Mouse (Mus musculus): Measurements from ENCODE around the gene Gdf15. TPM values are rescaled to one million over a fixed set of nuclear protein-coding genes. Genes with fewer than 3 reads are reported as not detected.

Gene Gdf15
- polyA plus RNA-seq, 1 experiment from 2014 or later, result 1.0 TPM

GRCm38 (mm10) chr8:70646369-70646768 is 14.1 kb upstream of the Gdf15 start:
- H3K9me3 ChIP-seq (replicated peaks), result no peaks in the 10 kb centered on the region
- H3K36me3 ChIP-seq, result peaks cover 16% of the 10 kb centered on the region
- H3K9ac ChIP-seq, result no peak overlapping the region
- WGBS, result 61% methylated on average over 6 of the region's 6 CpGs
- H3K27me3 ChIP-seq (replicated peaks), result no peaks in the 10 kb centered on the region
- H3K4me1 ChIP-seq (replicated peaks), result peaks cover 49% of the 10 kb centered on the region
- H3K27ac ChIP-seq (ENCODE audit: poor library complexity, severe bottlenecking), result no peak overlapping the region
- H3K4me2 ChIP-seq, result no peak overlapping the region
- H3K4me3 ChIP-seq, result no peak overlapping the region
- no peak for ATAC-seq (ENCODE audit: insufficient number of reproducible peaks, low FRiP score)

- H3K36me3 ChIP-seq, result peaks cover 9% of the 10 kb centered on the region
- H3K9me3 ChIP-seq (replicated peaks), result no peaks in the 10 kb centered on the region
- peaks cover 49% of the 10 kb centered on the region for H3K4me1 ChIP-seq (replicated peaks)
- H3K4me3 ChIP-seq, result no peak overlapping the region
- no peak for ATAC-seq (ENCODE audit: insufficient number of reproducible peaks, low FRiP score)
- no peak overlapping the region for H3K9ac ChIP-seq
- H3K27ac ChIP-seq (ENCODE audit: poor library complexity, severe bottlenecking), result no peak overlapping the region
- 66% methylated on average over 17 of the region's 17 CpGs for WGBS
- no peaks in the 10 kb centered on the region for H3K27me3 ChIP-seq (replicated peaks)
- H3K4me2 ChIP-seq, result no peak overlapping the region
These were observed 13.4 kb upstream of the Gdf15 start for GRCm38 (mm10) chr8:70645501-70646224.

- no peaks in the 10 kb centered on the region for H3K27me3 ChIP-seq (replicated peaks)
- no peaks in the 10 kb centered on the region for H3K9me3 ChIP-seq (replicated peaks)
- H3K27ac ChIP-seq (ENCODE audit: poor library complexity, severe bottlenecking), result no peak overlapping the region
- peaks cover 35% of the 10 kb centered on the region for H3K4me1 ChIP-seq (replicated peaks)
- no peaks in the 10 kb centered on the region for H3K36me3 ChIP-seq
- no peak overlapping the region for H3K4me2 ChIP-seq
- H3K9ac ChIP-seq, result no peak overlapping the region
- WGBS, result 73% methylated on average over 2 of the region's 2 CpGs
- H3K4me3 ChIP-seq, result no peak overlapping the region
- ATAC-seq (ENCODE audit: insufficient number of reproducible peaks, low FRiP score), result no peak
These were observed 11.8 kb upstream of the Gdf15 start for GRCm38 (mm10) chr8:70644065-70644464.

- Histone ChIP-seq H3K4me3 (no peak overlapping the region), H3K9me3 (replicated peaks) (no peaks in the 10 kb centered on the region), H3K9ac (no peak overlapping the region), H3K36me3 (no peaks in the 10 kb centered on the region), H3K27me3 (replicated peaks) (no peaks in the 10 kb centered on the region), H3K4me2 (no peak overlapping the region), H3K4me1 (replicated peaks) (peaks cover 32% of the 10 kb centered on the region), H3K27ac (ENCODE audit: poor library complexity, severe bottlenecking) (no peak overlapping the region)
- ATAC-seq (ENCODE audit: insufficient number of reproducible peaks, low FRiP score), result no peak
- 56% methylated on average over 3 of the region's 3 CpGs for WGBS
These were observed 10.8 kb upstream of the Gdf15 start for GRCm38 (mm10) chr8:70643019-70643418.

GRCm38 (mm10) chr8:70638752-70639151 is 6.5 kb upstream of the Gdf15 start:
- Histone ChIP-seq H3K27me3 (replicated peaks) (no peaks in the 10 kb centered on the region), H3K27ac (ENCODE audit: poor library complexity, severe bottlenecking) (peak overlapping the region; percentile 19; the same call in 1 of the 2 replicates), H3K36me3 (no peaks in the 10 kb centered on the region), H3K4me2 (no peak overlapping the region), H3K4me1 (replicated peaks) (peaks cover 29% of the 10 kb centered on the region), H3K4me3 (no peak overlapping the region), H3K9ac (no peak overlapping the region), H3K9me3 (replicated peaks) (no peaks in the 10 kb centered on the region)
- 50% methylated on average over 9 of the region's 9 CpGs for WGBS
- no peak for ATAC-seq (ENCODE audit: insufficient number of reproducible peaks, low FRiP score)

- Histone ChIP-seq H3K9me3 (replicated peaks) (no peaks in the 10 kb centered on the region), H3K27me3 (replicated peaks) (peaks cover 5% of the 10 kb centered on the region; the same call in 1 of the 2 replicates), H3K4me2 (no peak overlapping the region), H3K36me3 (no peaks in the 10 kb centered on the region), H3K27ac (ENCODE audit: poor library complexity, severe bottlenecking) (no peak overlapping the region), H3K4me1 (replicated peaks) (peaks cover 37% of the 10 kb centered on the region), H3K4me3 (no peak overlapping the region), H3K9ac (no peak overlapping the region)
- no peak for ATAC-seq (ENCODE audit: insufficient number of reproducible peaks, low FRiP score)
- WGBS, result 62% methylated on average over 8 of the region's 8 CpGs
These were observed 4.6 kb upstream of the Gdf15 start for GRCm38 (mm10) chr8:70636838-70637237.

GRCm38 (mm10) chr8:70635527-70635926 is 3.3 kb upstream of the Gdf15 start:
- no peaks in the 10 kb centered on the region for H3K36me3 ChIP-seq
- H3K9me3 ChIP-seq (replicated peaks), result no peaks in the 10 kb centered on the region
- H3K4me2 ChIP-seq, result no peak overlapping the region
- H3K27ac ChIP-seq (ENCODE audit: poor library complexity, severe bottlenecking), result no peak overlapping the region
- H3K27me3 ChIP-seq (replicated peaks), result peaks cover 14% of the 10 kb centered on the region; the same call in 1 of the 2 replicates
- 66% methylated on average over 6 of the region's 6 CpGs for WGBS
- no peak overlapping the region for H3K9ac ChIP-seq
- peaks cover 50% of the 10 kb centered on the region for H3K4me1 ChIP-seq (replicated peaks)
- H3K4me3 ChIP-seq, result no peak overlapping the region
- no peak for ATAC-seq (ENCODE audit: insufficient number of reproducible peaks, low FRiP score)

- Histone ChIP-seq H3K9ac (no peak overlapping the region), H3K9me3 (replicated peaks) (no peaks in the 10 kb centered on the region), H3K4me1 (replicated peaks) (peaks cover 56% of the 10 kb centered on the region), H3K36me3 (no peaks in the 10 kb centered on the region), H3K4me2 (no peak overlapping the region), H3K4me3 (no peak overlapping the region), H3K27me3 (replicated peaks) (peaks cover 14% of the 10 kb centered on the region; the same call in 1 of the 2 replicates), H3K27ac (ENCODE audit: poor library complexity, severe bottlenecking) (no peak overlapping the region)
- ATAC-seq (ENCODE audit: insufficient number of reproducible peaks, low FRiP score), result no peak
- WGBS, result 34% methylated on average over 6 of the region's 6 CpGs
These were observed 1.8 kb upstream of the Gdf15 start for GRCm38 (mm10) chr8:70634066-70634465.

- WGBS, result 16% methylated on average over 24 of the region's 24 CpGs
- peak overlapping the region; percentile 52 for H3K9ac ChIP-seq
- no peak for ATAC-seq (ENCODE audit: insufficient number of reproducible peaks, low FRiP score)
- no peak overlapping the region for H3K27ac ChIP-seq (ENCODE audit: poor library complexity, severe bottlenecking)
- H3K27me3 ChIP-seq (replicated peaks), result peaks cover 14% of the 10 kb centered on the region; the same call in 1 of the 2 replicates
- no peaks in the 10 kb centered on the region for H3K36me3 ChIP-seq
- peak overlapping the region; percentile 14; the same call in 1 of the 2 replicates for H3K4me3 ChIP-seq
- no peaks in the 10 kb centered on the region for H3K9me3 ChIP-seq (replicated peaks)
- peaks cover 41% of the 10 kb centered on the region for H3K4me1 ChIP-seq (replicated peaks)
- peak overlapping the region; percentile 68 for H3K4me2 ChIP-seq
These were observed 820 bp downstream of the Gdf15 start for GRCm38 (mm10) chr8:70631436-70631835.

- Histone ChIP-seq H3K9me3 (replicated peaks) (no peaks in the 10 kb centered on the region), H3K27ac (ENCODE audit: poor library complexity, severe bottlenecking) (no peak overlapping the region), H3K4me2 (peak overlapping the region; percentile 68), H3K9ac (peak overlapping the region; percentile 52), H3K4me1 (replicated peaks) (peaks cover 41% of the 10 kb centered on the region), H3K36me3 (no peaks in the 10 kb centered on the region), H3K27me3 (replicated peaks) (peaks cover 14% of the 10 kb centered on the region; the same call in 1 of the 2 replicates), H3K4me3 (peak overlapping the region; percentile 14; the same call in 1 of the 2 replicates)
- WGBS, result 10% methylated on average over 22 of the region's 22 CpGs
- 0 out of 2 replicates have a peak, but pooled peaks have one; percentile 37 for ATAC-seq (ENCODE audit: insufficient number of reproducible peaks, low FRiP score)
These were observed 1.5 kb downstream of the Gdf15 start for GRCm38 (mm10) chr8:70630532-70631381.
